Mouse (Mus musculus) small intestine, adult 2 months (tissue): ENCODE results near the gene Fbxl2.

Experiments used
- CTCF ChIP-seq: fragments of 200-500 bp; IDR thresholded peaks from 2 replicates; pipeline ENCODE4 v1.5.1; 2012; ENCODE audit warnings: low read depth, mild to moderate bottlenecking, control low read depth, inconsistent platforms, low read length, moderate library complexity, mixed read lengths; ENCODE audit not compliant: insufficient replicate concordance, insufficient read length; ENCODE audit errors: extremely low read depth
- POLR2A ChIP-seq: fragments of 200-500 bp; IDR thresholded peaks from 2 replicates; pipeline ENCODE4 v1.6.1; 2012; ENCODE audit warnings: low read depth, mild to moderate bottlenecking, control low read depth, inconsistent platforms, low read length, moderate library complexity

- TF ChIP-seq POLR2A (no peak), CTCF (no peak)
These were observed 116.3 kb downstream of the Fbxl2 start for GRCm38 (mm10) chr9:113929676-113930075.
